Mouse (Mus musculus) kidney, adult 18-20 months (tissue): ENCODE data around the gene Insm2.

Experiments
- DNase-seq: peaks from one replicate; pipeline ENCODE4 v3.0.0; 2021

Insm2 gene

GRCm38 (mm10) chr12:55607902-55608301 is 8.7 kb downstream of the Insm2 start:
- DNase-seq, result no peak

GRCm38 (mm10) chr12:55610812-55611211 is 11.6 kb downstream of the Insm2 start:
- no peak for DNase-seq

- no peak for DNase-seq
Observed at GRCm38 (mm10) chr12:55620321-55620720, 21.1 kb downstream of the Insm2 start.

GRCm38 (mm10) chr12:55622615-55623245 is 23.5 kb downstream of the Insm2 start:
- DNase-seq, result no peak

GRCm38 (mm10) chr12:55623254-55623653 is 24.0 kb downstream of the Insm2 start:
- no peak for DNase-seq

DNA sequence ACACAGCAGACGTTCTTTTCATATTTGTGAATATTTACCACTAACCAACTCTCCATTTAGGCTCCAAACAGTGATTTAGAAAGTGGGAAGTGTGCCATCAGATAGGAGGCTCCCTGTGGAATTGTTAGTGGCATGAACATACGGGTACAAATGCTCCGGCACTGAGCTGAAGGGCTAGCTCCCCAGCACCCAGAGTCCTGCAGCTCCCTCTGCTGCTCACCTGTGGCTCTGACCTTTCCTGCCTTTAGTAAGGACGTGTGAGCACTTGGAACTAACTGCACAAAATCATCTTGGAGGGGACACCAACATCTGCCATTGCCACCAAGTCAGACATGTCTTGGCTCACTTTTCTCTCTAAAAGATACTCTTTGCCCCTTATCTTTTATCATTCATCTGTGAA is 27.5 kb downstream of the Insm2 start:
- DNase-seq, result peak; percentile 8

DNA sequence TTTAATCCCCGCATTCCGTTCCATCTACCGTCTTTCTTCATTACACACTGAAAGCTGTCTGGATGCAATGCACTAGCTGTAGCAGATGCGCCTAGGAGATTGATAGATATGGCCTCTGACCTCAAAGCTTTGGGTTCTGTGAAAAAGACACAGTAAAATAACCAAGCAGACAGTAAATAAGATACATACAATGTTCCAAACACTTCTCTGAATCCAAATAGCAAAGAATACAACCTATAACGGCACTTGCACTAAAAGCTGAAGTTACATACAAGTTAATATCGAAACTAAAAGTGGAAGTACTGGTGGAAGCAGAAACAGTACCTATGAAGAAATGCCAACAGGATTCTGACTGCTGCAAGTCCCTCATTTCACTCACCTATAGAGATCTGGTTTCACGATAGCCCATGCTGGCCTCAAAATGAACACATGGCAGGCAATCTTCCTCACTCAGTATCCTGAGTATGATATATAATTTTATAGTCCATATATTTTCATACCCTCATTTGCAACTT is 48.8 kb downstream of the Insm2 start:
- DNase-seq, result no peak
